Mouse (Mus musculus): ENCODE results near the gene Lrch3.
"Not testable (repeated sequence)": the region's sequence is repeated elsewhere in the genome, so short reads cannot be mapped to it uniquely, and the experiment has no call there.

Lrch3 gene

GRCm38 (mm10) chr16:33056095-33056785 is 142.3 kb downstream of the Lrch3 start, which contains the start of the genes Iqcg and Rpl35a:
TSS of gene Iqcg (minus strand) at chr16:33056218.
TSS of gene Rpl35a (plus strand) at chr16:33056453.
- peak; percentile 90 to 95 for DNase-seq

GRCm38 (mm10) chr16:33056786-33057185 is 142.9 kb downstream of the Lrch3 start:
- peak; percentile 33 to 59 for DNase-seq

- no peak for DNase-seq
Measured at GRCm38 (mm10) chr16:33058033-33058432, 144.1 kb downstream of the Lrch3 start.

GRCm38 (mm10) chr16:33058656-33059055 is 144.8 kb downstream of the Lrch3 start:
- DNase-seq = not testable (repeated sequence)

GRCm38 (mm10) chr16:33059471-33059870 is 145.6 kb downstream of the Lrch3 start:
- DNase-seq = no peak

- no peak for DNase-seq
Measured at GRCm38 (mm10) chr16:33060926-33061325, 147.0 kb downstream of the Lrch3 start.

GRCm38 (mm10) chr16:33061400-33061799 is 147.5 kb downstream of the Lrch3 start:
- DNase-seq = no peak

GRCm38 (mm10) chr16:33062024-33062681 is 148.3 kb downstream of the Lrch3 start, which contains the start of gene Lmln:
TSS of gene Lmln (plus strand) at chr16:33062521.
- DNase-seq = peak; percentile 93 to 96

GRCm38 (mm10) chr16:33062682-33063131 is 148.8 kb downstream of the Lrch3 start:
- DNase-seq = peak; percentile 53 to 79

GRCm38 (mm10) chr16:33063267-33063666 is 149.4 kb downstream of the Lrch3 start:
- DNase-seq = no peak

- no peak for DNase-seq
Measured at GRCm38 (mm10) chr16:33064636-33065035, 150.7 kb downstream of the Lrch3 start.

All from kidney, postnatal 36 days (tissue).